Mouse (Mus musculus) myocyte (in vitro differentiated cells): Measurements from ENCODE around the gene Slc37a2.

Experiments
- CEBPB ChIP-seq: IDR thresholded peaks from 2 replicates; pipeline ENCODE4 v1.6.1; 2011; ENCODE audit warnings: mild to moderate bottlenecking, moderate library complexity; ENCODE audit not compliant: poor library complexity, insufficient read depth, severe bottlenecking
- MAX ChIP-seq: IDR thresholded peaks from one replicate; pipeline ENCODE4 v1.6.1; 2011; ENCODE audit warnings: low read depth, mild to moderate bottlenecking, control low read depth
- MYOG ChIP-seq, 3 experiments: IDR thresholded peaks; one replicate each; pipeline ENCODE4 v1.6.1; 2011; ENCODE audit warnings: control low read depth in 2 of 3, low read depth in 2 of 3, mild to moderate bottlenecking in 2 of 3; ENCODE audit not compliant: insufficient read length in 2 of 3, control insufficient read depth in 1 of 3, insufficient read depth in 1 of 3
- POLR2A ChIP-seq: IDR thresholded peaks from one replicate; pipeline ENCODE4 v1.6.1; 2011; ENCODE audit warnings: low read depth, mild to moderate bottlenecking, control low read depth, moderate library complexity; ENCODE audit not compliant: insufficient read length
- POLR2AphosphoS2 ChIP-seq: IDR thresholded peaks from one replicate; pipeline ENCODE4 v1.6.1; 2011; ENCODE audit warnings: low read depth, control low read depth; ENCODE audit not compliant: insufficient read length
- REST ChIP-seq: IDR thresholded peaks from one replicate; pipeline ENCODE4 v1.6.1; 2011; ENCODE audit warnings: mild to moderate bottlenecking, control low read depth, moderate library complexity; ENCODE audit not compliant: insufficient read depth, insufficient read length
- TCF12 ChIP-seq: IDR thresholded peaks from one replicate; pipeline ENCODE4 v1.6.1; 2011; ENCODE audit warnings: mild to moderate bottlenecking, control low read depth; ENCODE audit not compliant: poor library complexity, insufficient read depth, severe bottlenecking
- TCF3 ChIP-seq: IDR thresholded peaks from one replicate; pipeline ENCODE4 v1.6.1; 2011; ENCODE audit warnings: low read depth, control low read depth; ENCODE audit not compliant: insufficient read length
- USF1 ChIP-seq: IDR thresholded peaks from one replicate; pipeline ENCODE4 v1.6.1; 2011; ENCODE audit warnings: low read depth, mild to moderate bottlenecking, control low read depth, moderate library complexity

GRCm38 (mm10) chr9:37232201-37233195, 23.0 kb downstream of the Slc37a2 start:
- TF ChIP-seq USF1 (no peak), POLR2A (no peak), MYOG (IDR thresholded peaks at IDR 0.05; ENCODE audit: control insufficient read depth in 1 of 3, insufficient read depth in 1 of 3, insufficient read length in 2 of 3, low read depth in 2 of 3) (no peak), MAX (no peak), TCF3 (no peak), CEBPB (no peak), POLR2AphosphoS2 (no peak), TCF12 (no peak), REST (no peak)
